Mouse (Mus musculus): ENCODE data around the gene Tmem95. TPM values are rescaled to one million over a fixed set of nuclear protein-coding genes. Genes with fewer than 3 reads are reported as not detected.

The Tmem95 gene
- polyA plus RNA-seq (2012), result not detected in 2 replicates

DNA sequence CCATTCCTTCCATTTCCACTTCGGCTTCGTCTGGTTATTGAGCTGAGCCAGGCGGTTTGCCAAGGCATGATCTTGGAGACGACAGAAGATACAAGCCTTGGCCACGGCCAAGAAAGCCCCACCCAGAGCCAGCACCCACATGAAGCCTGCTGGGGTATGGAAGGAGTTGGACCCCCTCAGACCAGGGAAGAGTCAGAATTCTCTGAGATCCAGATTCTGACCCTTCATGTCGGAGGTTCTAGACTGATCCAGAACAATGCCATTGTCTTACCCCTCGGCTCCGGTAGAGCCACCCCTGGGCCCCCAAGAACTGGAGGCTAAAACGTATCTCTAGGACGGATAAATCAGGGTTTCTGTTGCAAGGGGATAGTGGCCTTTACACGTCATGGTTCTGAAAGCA, at the start of gene Tmem95:
Gene Tmem95 (minus strand): TSS at position 141 of the 400 bp plus-strand sequence.

DNA sequence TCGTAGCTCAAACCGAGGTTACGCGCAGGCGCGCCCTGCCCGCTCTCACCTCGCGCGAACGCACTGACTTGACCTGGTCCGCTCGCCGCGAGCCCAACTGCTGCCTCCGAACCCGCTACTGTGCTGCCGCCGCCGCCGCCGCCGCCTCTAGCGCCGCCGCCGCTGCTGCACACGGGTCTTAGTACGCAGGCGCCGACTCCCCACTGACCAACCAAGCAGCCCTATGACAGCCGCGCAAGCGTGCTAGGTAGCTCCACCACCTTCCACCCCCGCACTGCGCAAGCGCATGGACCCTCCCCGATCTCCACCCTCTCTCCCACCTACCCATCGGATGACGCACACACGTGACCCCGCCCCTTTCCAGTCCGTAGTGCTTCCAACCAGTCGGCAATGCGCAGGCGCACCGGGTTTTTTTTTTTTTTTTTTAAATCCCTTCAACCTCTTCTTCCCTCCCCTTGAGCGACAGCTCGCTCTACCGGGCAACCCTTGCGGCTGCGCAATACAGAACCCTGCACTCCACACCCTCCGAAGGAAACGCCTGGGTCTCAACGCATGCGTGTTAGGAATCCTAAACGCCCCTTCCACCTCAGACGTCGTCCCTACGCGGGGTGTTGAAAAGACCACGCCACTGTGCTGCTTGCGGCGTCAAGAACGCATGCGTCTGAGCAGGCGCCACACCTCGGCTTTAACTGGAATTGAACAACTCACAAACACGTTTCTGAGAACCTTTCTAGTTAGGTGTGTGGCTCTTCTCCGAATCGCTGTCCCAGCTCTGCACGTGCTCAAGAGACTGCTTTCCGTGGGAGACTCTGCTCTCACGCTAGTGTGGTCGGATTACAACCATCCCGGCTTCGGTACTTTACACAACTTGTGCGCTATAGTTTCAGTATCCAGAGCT, 43.5 kb upstream of the Tmem95 start, which contains the start of gene Eif5a:
Gene Eif5a (minus strand): TSS at position 845 of the 898 bp plus-strand sequence.

DNA sequence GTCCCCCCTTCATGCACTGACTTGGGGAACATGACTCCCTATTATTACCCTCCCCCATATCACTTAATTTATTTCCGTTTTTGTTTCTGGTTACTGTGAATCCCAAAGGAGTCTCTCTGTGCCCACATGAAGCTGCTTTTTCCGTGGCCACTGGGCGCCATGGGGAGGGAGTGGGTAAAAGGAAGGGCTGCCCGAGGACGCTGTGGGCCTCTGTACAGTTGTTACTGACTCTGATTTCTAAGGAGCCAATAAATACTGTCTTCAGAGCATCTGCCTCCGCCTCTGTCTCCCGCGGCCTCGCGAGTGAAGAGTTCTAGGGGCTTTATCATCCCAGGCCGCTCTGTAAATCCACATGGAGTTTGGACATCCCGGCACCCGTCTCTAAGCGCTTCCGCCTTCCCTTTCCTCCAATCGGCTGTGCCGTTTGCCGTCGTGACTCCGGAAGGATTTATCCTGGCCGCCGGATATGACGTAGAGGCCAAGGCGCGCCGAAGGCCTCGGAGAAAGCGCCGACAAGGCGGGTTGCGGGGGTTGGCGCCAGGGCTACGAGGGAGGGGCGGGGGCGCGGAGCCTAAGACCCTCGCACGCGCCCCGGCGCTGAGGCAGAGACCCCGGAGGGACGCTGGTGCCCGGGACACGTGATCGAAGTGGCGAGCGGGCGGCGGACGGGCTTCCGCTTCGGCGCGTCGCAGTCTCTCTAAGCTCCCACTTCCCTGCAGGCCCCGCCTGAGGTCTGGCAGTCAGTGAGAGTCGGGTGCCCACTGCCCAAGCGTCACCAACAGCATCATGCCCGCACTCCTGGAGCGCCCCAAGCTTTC, 35.9 kb upstream of the Tmem95 start, which contains the start of gene Gps2:
Gene Gps2 (plus strand): TSS at position 335 of the 818 bp plus-strand sequence.

DNA sequence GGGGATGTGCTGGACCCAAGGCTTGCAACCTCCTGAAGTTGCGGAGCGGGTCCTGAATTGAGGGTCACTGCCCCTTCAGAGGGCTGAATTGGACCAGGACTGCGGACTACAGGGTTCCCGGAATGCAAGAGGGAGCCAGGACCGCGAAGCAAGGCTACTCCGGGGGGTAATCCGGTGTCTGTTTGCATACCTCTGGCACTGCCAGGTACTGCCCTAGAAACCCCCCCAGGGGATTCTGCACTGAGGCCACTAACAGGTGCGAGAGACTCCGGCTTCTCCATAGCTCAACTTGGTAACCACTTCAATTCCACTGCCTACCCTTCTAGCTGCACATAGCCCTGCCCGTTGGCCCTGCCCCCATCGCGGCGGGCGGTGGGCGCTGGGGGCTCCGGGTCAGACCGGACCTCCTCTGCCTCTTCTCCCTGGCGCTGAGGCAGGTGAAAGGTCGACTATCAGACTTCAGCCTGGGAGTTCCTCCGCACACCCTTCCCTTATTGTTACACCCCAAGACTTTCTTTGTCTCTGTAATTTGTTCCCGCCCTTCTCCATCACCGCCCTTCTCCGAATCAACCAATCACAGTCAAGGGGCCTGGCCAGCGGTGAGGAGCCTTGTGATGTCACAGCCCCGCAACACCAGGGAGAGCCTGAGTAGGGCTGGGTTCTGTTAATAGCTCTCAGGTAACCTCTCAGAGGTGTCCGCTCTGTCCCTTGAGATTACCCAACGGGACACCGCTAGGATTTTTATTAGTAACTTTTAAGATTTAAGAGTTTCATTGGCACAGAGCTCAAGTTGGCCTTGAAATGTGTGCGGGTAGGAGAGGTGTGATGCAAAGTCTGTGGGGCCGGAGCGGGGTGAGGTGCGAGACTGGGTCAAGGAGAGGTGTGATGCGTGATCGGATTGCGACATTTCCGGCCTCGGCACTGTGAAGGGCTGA, 22.9 kb upstream of the Tmem95 start, which contains the start of the genes 2810408A11Rik and Neurl4:
Gene 2810408A11Rik (minus strand): TSS at position 517 of the 935 bp plus-strand sequence.
Gene Neurl4 (plus strand): TSS at position 602 of the 935 bp plus-strand sequence.

DNA sequence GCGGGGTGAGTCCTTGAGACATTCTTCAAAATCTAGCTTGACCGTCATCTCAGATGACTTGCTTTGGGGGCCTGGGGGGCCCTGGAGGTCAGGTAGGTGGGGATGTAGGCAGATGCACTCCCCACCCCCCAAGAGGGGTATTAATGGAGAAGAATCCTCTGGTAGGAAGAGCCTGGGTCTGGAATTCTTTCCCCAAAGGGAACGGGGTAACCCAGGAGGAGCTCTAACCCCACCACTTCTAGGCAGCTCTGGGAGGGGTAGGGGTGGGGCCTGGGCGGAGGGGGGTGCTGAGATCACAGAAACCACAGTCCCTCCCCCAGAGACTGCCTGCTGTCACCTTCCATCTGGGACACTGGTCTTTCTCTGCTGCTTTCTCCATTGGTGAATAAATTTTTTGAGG, 17.5 kb upstream of the Tmem95 start, which contains the start of gene Acap1:
Gene Acap1 (minus strand): TSS at position 249 of the 400 bp plus-strand sequence.

DNA sequence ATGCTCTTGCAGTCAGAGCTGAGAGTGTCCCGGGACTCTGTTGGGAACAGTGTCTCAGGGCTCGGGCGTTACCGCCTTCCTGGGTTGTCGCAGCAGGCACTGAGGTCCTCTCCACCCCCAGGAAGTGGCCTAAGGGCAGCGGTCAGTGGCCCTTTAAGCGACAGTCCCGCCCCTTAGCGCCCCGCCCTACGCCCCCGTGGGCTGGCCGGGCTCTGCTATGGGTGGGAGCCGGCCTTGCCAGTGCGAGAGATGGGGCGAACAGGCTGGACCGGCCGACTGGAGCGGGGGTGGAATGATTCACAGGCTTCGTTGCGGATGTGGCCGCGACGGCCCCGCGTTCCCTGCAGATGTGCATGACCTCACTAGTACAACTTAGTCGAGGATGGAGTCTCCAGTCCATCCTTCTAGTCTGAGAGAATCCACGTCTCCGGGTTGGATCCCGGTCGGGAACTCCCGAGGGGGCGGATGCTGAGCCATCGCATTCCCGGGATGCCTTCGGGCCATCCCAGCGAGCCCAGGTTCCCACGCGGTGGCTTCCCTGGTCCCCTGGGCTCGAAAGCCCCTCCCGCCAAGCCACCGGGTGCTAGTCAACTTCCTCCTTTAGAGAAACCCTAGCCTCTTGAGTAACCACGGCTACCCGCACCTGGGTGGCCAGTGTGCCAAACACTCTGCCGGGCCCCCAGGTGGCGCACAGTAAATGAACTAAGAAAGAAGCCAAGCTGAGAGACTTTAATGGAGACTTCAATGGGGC, 3.2 kb upstream of the Tmem95 start, which contains the start of gene Kctd11:
Gene Kctd11 (minus strand): TSS at position 554 of the 751 bp plus-strand sequence.

DNA sequence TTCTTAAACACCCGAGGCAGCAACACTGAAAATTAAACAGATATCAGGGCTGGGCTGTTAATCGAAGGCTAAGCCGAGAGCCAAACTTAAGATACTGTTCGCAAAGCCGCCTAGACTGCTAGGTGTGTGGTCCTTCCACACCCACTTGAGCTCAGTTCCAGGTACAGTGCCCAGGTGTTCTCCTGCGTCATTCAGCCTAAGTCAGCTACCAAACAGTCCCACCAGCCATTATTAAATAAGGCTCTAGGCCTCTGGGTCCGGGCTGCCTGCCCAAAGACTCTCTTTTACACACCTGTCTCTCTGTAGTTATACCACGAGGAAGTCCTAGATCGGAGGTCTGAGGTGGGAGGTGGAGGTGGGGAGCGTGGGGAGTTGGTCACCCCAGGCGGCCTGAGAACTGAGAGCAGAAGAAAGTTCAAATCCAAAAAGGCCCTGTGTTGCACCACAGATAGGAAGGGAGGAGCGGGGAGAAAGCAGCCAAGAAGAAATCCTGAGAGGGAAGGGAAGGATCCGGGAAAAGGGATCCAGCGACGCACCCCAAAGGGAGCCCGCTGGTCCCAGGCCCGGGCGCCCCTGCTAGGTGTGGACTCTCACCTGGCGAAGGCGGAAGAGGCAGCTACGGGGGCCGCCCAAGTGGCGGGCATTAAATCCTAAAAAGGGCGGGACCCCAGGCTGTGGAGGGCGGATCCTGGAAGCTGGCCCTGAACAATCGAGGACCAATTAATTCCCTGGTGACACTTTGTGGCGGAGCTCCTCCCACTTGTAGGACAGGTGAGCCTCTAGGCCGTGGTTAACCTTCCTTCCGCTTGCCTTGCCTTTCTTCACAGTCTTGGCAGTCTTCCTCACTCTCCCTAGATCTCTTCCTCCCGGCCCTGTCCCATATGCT, 19.5 kb downstream of the Tmem95 start, which contains the start of gene Tnk1:
Gene Tnk1 (minus strand): TSS at position 618 of the 886 bp plus-strand sequence.

DNA sequence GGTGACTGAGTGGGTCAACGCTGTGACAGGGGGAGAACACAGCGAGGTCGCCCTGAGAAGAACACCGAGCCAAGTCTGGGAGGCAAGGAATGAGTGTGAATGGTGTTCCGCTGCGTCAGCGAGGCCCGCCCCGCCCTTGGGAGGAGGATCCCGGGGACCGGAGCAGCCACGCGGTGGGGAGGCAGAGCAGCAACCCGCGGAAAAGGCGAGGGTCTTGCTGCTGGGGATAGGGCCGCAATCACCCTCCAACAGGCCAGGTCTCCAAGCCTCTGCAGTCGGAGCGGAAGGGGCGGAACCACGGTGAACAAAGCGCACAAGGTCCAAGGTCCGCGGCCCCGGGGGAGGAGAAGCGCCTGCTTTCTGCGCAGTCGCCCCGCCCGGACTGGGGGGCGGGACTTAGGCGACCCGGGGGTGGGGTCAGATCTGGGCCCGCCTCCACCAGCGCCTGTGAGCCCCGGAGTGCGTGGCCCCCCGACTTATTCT, 31.6 kb downstream of the Tmem95 start, which contains the start of gene Plscr3:
Gene Plscr3 (plus strand): TSS at position 179 of the 483 bp plus-strand sequence.

DNA sequence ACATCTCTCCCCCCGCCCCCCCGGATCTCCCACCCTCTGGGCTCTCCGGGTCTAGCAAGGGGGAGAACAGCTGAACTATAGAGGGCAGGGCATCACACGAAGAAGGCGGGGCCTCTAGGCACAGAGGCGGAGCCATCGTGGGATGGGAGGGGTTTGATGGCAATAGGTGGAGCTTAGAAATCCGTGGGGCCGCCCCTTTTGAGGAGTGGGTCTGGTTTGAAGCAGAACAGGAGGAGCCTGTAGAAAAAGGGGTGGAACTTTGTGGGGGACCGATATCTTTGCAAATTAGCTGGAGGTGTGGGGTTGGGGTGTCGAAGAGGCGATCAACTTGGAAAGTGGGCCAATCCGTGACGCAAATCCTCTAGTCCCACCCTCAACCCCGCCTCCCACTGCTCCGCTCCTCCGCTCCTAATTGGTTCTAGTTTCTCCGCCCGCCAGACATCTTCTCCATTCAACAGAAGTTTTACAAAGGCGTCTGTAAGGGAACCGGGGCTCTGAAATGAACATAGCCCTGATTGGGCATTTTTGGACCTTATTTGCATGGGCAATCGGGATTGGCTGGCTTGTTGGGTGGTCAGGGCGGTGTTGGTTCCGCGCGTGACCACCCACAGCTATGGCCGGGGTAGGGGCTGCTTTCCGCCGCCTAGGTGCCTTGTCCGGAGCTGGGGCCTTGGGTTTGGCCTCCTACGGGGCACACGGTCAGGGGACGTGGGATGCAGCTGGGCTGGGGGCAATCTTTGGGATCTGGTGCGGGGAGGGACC, 39.7 kb downstream of the Tmem95 start, which contains the start of gene Tmem256:
Gene Tmem256 (plus strand): TSS at position 563 of the 762 bp plus-strand sequence.

DNA sequence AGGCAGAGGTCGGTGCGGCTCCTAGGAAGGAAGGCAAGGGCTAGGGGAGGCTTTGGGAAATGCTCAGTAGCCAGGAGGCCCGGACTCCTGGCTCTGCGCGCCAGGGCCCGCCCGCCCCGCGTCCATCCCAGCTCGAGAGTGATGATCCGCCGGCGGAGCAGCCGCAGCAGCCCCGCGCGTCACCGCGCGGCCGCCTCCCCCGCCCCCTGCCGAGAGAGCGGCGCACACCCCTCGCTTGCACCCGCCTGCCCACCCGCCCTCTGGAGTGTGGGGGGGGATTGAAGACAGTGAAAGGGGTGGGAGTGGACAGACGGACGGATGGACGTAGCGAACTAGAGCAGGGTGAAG, 40.2 kb downstream of the Tmem95 start, which contains the start of gene Nlgn2:
Gene Nlgn2 (minus strand): TSS at position 181 of the 348 bp plus-strand sequence.

Other genes starting within 250 kb of the Tmem95 start
- gene Fxr2, start 245.0 kb downstream of the Tmem95 start, polyA plus RNA-seq (2012), result 78.1 and 86.4 TPM in 2 replicates
- gene Sox15, start 222.7 kb downstream of the Tmem95 start, polyA plus RNA-seq (2012), result 0.48 and 1.3 TPM in 2 replicates
- gene Mpdu1, start 215.4 kb downstream of the Tmem95 start, polyA plus RNA-seq (2012), result 34.6 and 45.3 TPM in 2 replicates
- gene Cd68, start 211.9 kb downstream of the Tmem95 start, polyA plus RNA-seq (2012), result 27.8 and 36.3 TPM in 2 replicates
- 275 and 277 TPM in 2 replicates for gene Eif4a1, start 205.6 kb downstream of the Tmem95 start, polyA plus RNA-seq (2012)
- 103 and 104 TPM in 2 replicates for gene Senp3, start 195.9 kb downstream of the Tmem95 start, polyA plus RNA-seq (2012)
- 11.4 TPM in 2 replicates for gene Tnfsf13, start 192.2 kb downstream of the Tmem95 start, polyA plus RNA-seq (2012)
- gene Tnfsf12, start 182.2 kb downstream of the Tmem95 start, polyA plus RNA-seq (2012), result 7.9 and 10.0 TPM in 2 replicates
- 2.5 and 3.6 TPM in 2 replicates for gene Tnfsfm13, start 181.9 kb downstream of the Tmem95 start, polyA plus RNA-seq (2012)
- gene Polr2a, start 119.4 kb downstream of the Tmem95 start, polyA plus RNA-seq (2012), result 82.4 and 83.8 TPM in 2 replicates
- not detected in 2 replicates for gene Slc35g3, start 116.0 kb downstream of the Tmem95 start, polyA plus RNA-seq (2012)
- gene Zbtb4, start 112.1 kb downstream of the Tmem95 start, polyA plus RNA-seq (2012), result 3.7 and 6.1 TPM in 2 replicates
- gene Chrnb1, start 82.1 kb downstream of the Tmem95 start, polyA plus RNA-seq (2012), result 1.1 and 1.2 TPM in 2 replicates
- 1.1 and 1.4 TPM in 2 replicates for gene Fgf11, start 76.2 kb downstream of the Tmem95 start, polyA plus RNA-seq (2012)
- gene Tmem102, start 72.4 kb downstream of the Tmem95 start, polyA plus RNA-seq (2012), result 0.03 TPM in 1 of 2 replicates, not detected in the other
- not detected in 2 replicates for gene Gm39566, start 62.7 kb downstream of the Tmem95 start, polyA plus RNA-seq (2012)
- not detected in 2 replicates for gene Spem2, start 59.6 kb downstream of the Tmem95 start, polyA plus RNA-seq (2012)
- 0.11 TPM in 1 of 2 replicates, not detected in the other for gene Spem1, start 55.8 kb downstream of the Tmem95 start, polyA plus RNA-seq (2012)
- gene Nlgn2, start 40.2 kb downstream of the Tmem95 start, polyA plus RNA-seq (2012), result 40.3 and 57.2 TPM in 2 replicates
- 437 and 678 TPM in 2 replicates for gene Tmem256, start 39.5 kb downstream of the Tmem95 start, polyA plus RNA-seq (2012)
- 149 and 165 TPM in 2 replicates for gene Plscr3, start 31.6 kb downstream of the Tmem95 start, polyA plus RNA-seq (2012)
- gene Tnk1, start 19.3 kb downstream of the Tmem95 start, polyA plus RNA-seq (2012), result 0.27 and 0.99 TPM in 2 replicates
- 1.2 and 1.7 TPM in 2 replicates for gene Kctd11, start 3.4 kb upstream of the Tmem95 start, polyA plus RNA-seq (2012)
- gene Acap1, start 17.5 kb upstream of the Tmem95 start, polyA plus RNA-seq (2012), result 138 and 178 TPM in 2 replicates
- gene 2810408A11Rik, start 23.0 kb upstream of the Tmem95 start, polyA plus RNA-seq (2012), result 1.7 and 2.8 TPM in 2 replicates
- gene Neurl4, start 23.1 kb upstream of the Tmem95 start, polyA plus RNA-seq (2012), result 79.1 and 86.6 TPM in 2 replicates
- 173 and 210 TPM in 2 replicates for gene Gps2, start 35.9 kb upstream of the Tmem95 start, polyA plus RNA-seq (2012)
- 2,243 and 2,337 TPM in 2 replicates for gene Eif5a, start 43.9 kb upstream of the Tmem95 start, polyA plus RNA-seq (2012)
- gene Ybx2, start 57.8 kb upstream of the Tmem95 start, polyA plus RNA-seq (2012), result 1.3 and 1.6 TPM in 2 replicates
- 0.54 and 1.5 TPM in 2 replicates for gene Slc2a4, start 70.2 kb upstream of the Tmem95 start, polyA plus RNA-seq (2012)
- gene Cldn7, start 86.8 kb upstream of the Tmem95 start, polyA plus RNA-seq (2012), result 0.12 TPM in 1 of 2 replicates, not detected in the other
- gene Ctdnep1, start 103.1 kb upstream of the Tmem95 start, polyA plus RNA-seq (2012), result 253 and 255 TPM in 2 replicates
- gene Elp5, start 104.5 kb upstream of the Tmem95 start, polyA plus RNA-seq (2012), result 12.4 and 14.3 TPM in 2 replicates
- gene Gabarap, start 113.1 kb upstream of the Tmem95 start, polyA plus RNA-seq (2012), result 379 and 448 TPM in 2 replicates
- gene Phf23, start 117.8 kb upstream of the Tmem95 start, polyA plus RNA-seq (2012), result 73.1 and 84.1 TPM in 2 replicates
- 50.0 and 50.7 TPM in 2 replicates for gene Dvl2, start 122.6 kb upstream of the Tmem95 start, polyA plus RNA-seq (2012)
- 22.8 and 23.6 TPM in 2 replicates for gene Acadvl, start 137.4 kb upstream of the Tmem95 start, polyA plus RNA-seq (2012)
- gene Dlg4, start 138.9 kb upstream of the Tmem95 start, polyA plus RNA-seq (2012), result 22.0 and 24.1 TPM in 2 replicates
- gene Asgr1, start 176.1 kb upstream of the Tmem95 start, polyA plus RNA-seq (2012), result not detected in 2 replicates
- gene Asgr2, start 214.6 kb upstream of the Tmem95 start, polyA plus RNA-seq (2012), result 0.37 and 0.61 TPM in 2 replicates

Measured in megakaryocyte-erythroid progenitor cell, adult 5 weeks (primary cell).